Mouse (Mus musculus): Measurements from ENCODE around the gene Ly6g6e. TPM values are rescaled to one million over a fixed set of nuclear protein-coding genes. Genes with fewer than 3 reads are reported as not detected.
A peak's percentile ranks its signal among the peaks of the same experiment; 100 is the strongest.

Gene Ly6g6e
- polyA plus RNA-seq, 1 experiment from 2014 or later: 2.2 TPM

- ATAC-seq: no peak
- Histone ChIP-seq H3K27me3 (replicated peaks; ENCODE audit: control insufficient read depth, insufficient read depth, low read length) (no peaks in the 10 kb centered on the region), H3K9ac (ENCODE audit: low read depth, low read length) (no peak overlapping the region), H3K4me3 (ENCODE audit: low read depth, low read length) (no peak overlapping the region), H3K4me1 (replicated peaks; ENCODE audit: control insufficient read depth, insufficient read depth, low read length) (0 out of 2 replicates have a peak, but pooled peaks cover 7% of the 10 kb centered on the region), H3K27ac (ENCODE audit: low read depth, low read length) (no peak overlapping the region), H3K4me2 (replicated peaks; ENCODE audit: low read depth) (no peak overlapping the region), H3K36me3 (ENCODE audit: control insufficient read depth, insufficient read depth) (peaks cover 63% of the 10 kb centered on the region), H3K9me3 (ENCODE audit: control insufficient read depth) (no peaks in the 10 kb centered on the region)
- TF ChIP-seq CTCF (IDR thresholded peaks at IDR 0.05; ENCODE audit: low read depth): no peak
- 75% methylated on average over 7 of the region's 7 CpGs for WGBS
These were observed 20.8 kb upstream of the Ly6g6e start for GRCm38 (mm10) chr17:35055691-35056495.

GRCm38 (mm10) chr17:35057090-35057489 lies 19.6 kb upstream of the Ly6g6e start:
- Histone ChIP-seq H3K9ac (ENCODE audit: low read depth, low read length) (no peak overlapping the region), H3K4me2 (replicated peaks; ENCODE audit: low read depth) (no peak overlapping the region), H3K36me3 (ENCODE audit: control insufficient read depth, insufficient read depth) (peaks cover 72% of the 10 kb centered on the region), H3K27me3 (replicated peaks; ENCODE audit: control insufficient read depth, insufficient read depth, low read length) (no peaks in the 10 kb centered on the region), H3K9me3 (ENCODE audit: control insufficient read depth) (no peaks in the 10 kb centered on the region), H3K4me1 (replicated peaks; ENCODE audit: control insufficient read depth, insufficient read depth, low read length) (0 out of 2 replicates have a peak, but pooled peaks cover 3% of the 10 kb centered on the region), H3K4me3 (ENCODE audit: low read depth, low read length) (no peak overlapping the region), H3K27ac (ENCODE audit: low read depth, low read length) (no peak overlapping the region)
- no peak for ATAC-seq
- no peak for TF ChIP-seq CTCF (IDR thresholded peaks at IDR 0.05; ENCODE audit: low read depth)
- 73% methylated on average over 3 of the region's 3 CpGs for WGBS

- Histone ChIP-seq H3K27me3 (replicated peaks; ENCODE audit: control insufficient read depth, insufficient read depth, low read length) (no peaks in the 10 kb centered on the region), H3K4me3 (ENCODE audit: low read depth, low read length) (no peak overlapping the region), H3K9ac (ENCODE audit: low read depth, low read length) (0 out of 2 replicates have a peak overlapping the region, but pooled peaks have one; percentile 55), H3K9me3 (ENCODE audit: control insufficient read depth) (no peaks in the 10 kb centered on the region), H3K4me1 (replicated peaks; ENCODE audit: control insufficient read depth, insufficient read depth, low read length) (no peaks in the 10 kb centered on the region), H3K36me3 (ENCODE audit: control insufficient read depth, insufficient read depth) (peaks cover 61% of the 10 kb centered on the region), H3K4me2 (replicated peaks; ENCODE audit: low read depth) (no peak overlapping the region), H3K27ac (ENCODE audit: low read depth, low read length) (no peak overlapping the region)
- 51% methylated on average over 9 of the region's 9 CpGs for WGBS
- ATAC-seq: no peak
- no peak for TF ChIP-seq CTCF (IDR thresholded peaks at IDR 0.05; ENCODE audit: low read depth)
These were observed 18.4 kb upstream of the Ly6g6e start for GRCm38 (mm10) chr17:35058316-35058715.

- TF ChIP-seq CTCF (IDR thresholded peaks at IDR 0.05; ENCODE audit: low read depth): peak; percentile 81
- under 1% methylated on average over 56 of the region's 57 CpGs for WGBS
These were observed 17.5 kb upstream of the Ly6g6e start, which contains the start of gene Ddah2 for GRCm38 (mm10) chr17:35058911-35059892. Gene Ddah2, plus strand, starts transcription at chr17:35059035.

GRCm38 (mm10) chr17:35060071-35060470 lies 16.6 kb upstream of the Ly6g6e start:
- no peak for TF ChIP-seq CTCF (IDR thresholded peaks at IDR 0.05; ENCODE audit: low read depth)
- 28% methylated on average over 14 of the region's 14 CpGs for WGBS
- peaks cover 6% of the 10 kb centered on the region; the same call in 1 of the 2 replicates for H3K4me1 ChIP-seq (replicated peaks; ENCODE audit: control insufficient read depth, insufficient read depth, low read length)

More at GRCm38 (mm10) chr17:35058911-35059892, 17.5 kb upstream of the Ly6g6e start, which contains the start of gene Ddah2:
- Histone ChIP-seq H3K9ac (ENCODE audit: low read depth, low read length) (peak within 1 kb of the TSS; percentile 55), H3K27me3 (replicated peaks; ENCODE audit: control insufficient read depth, insufficient read depth, low read length) (no peaks in the 10 kb centered on the region), H3K27ac (ENCODE audit: low read depth, low read length) (peak within 1 kb of the TSS; percentile 76), H3K4me3 (ENCODE audit: low read depth, low read length) (peak within 1 kb of the TSS; percentile 59), H3K36me3 (ENCODE audit: control insufficient read depth, insufficient read depth) (peaks cover 53% of the 10 kb centered on the region), H3K9me3 (ENCODE audit: control insufficient read depth) (no peaks in the 10 kb centered on the region), H3K4me2 (replicated peaks; ENCODE audit: low read depth) (peak within 1 kb of the TSS; percentile 76), H3K4me1 (replicated peaks; ENCODE audit: control insufficient read depth, insufficient read depth, low read length) (peaks cover 5% of the 10 kb centered on the region; the same call in 1 of the 2 replicates)
- peak; percentile 74 for ATAC-seq

More at GRCm38 (mm10) chr17:35060071-35060470, 16.6 kb upstream of the Ly6g6e start:
- ATAC-seq: no peak
- Histone ChIP-seq H3K27ac (ENCODE audit: low read depth, low read length) (no peak overlapping the region), H3K27me3 (replicated peaks; ENCODE audit: control insufficient read depth, insufficient read depth, low read length) (no peaks in the 10 kb centered on the region), H3K4me3 (ENCODE audit: low read depth, low read length) (peak overlapping the region; percentile 59), H3K9ac (ENCODE audit: low read depth, low read length) (peak overlapping the region; percentile 55), H3K4me2 (replicated peaks; ENCODE audit: low read depth) (peak overlapping the region; percentile 76), H3K36me3 (ENCODE audit: control insufficient read depth, insufficient read depth) (peaks cover 44% of the 10 kb centered on the region), H3K9me3 (ENCODE audit: control insufficient read depth) (no peaks in the 10 kb centered on the region)
